ENCODE assay signal across 7 mouse cellular contexts in the genomic region with DNA sequence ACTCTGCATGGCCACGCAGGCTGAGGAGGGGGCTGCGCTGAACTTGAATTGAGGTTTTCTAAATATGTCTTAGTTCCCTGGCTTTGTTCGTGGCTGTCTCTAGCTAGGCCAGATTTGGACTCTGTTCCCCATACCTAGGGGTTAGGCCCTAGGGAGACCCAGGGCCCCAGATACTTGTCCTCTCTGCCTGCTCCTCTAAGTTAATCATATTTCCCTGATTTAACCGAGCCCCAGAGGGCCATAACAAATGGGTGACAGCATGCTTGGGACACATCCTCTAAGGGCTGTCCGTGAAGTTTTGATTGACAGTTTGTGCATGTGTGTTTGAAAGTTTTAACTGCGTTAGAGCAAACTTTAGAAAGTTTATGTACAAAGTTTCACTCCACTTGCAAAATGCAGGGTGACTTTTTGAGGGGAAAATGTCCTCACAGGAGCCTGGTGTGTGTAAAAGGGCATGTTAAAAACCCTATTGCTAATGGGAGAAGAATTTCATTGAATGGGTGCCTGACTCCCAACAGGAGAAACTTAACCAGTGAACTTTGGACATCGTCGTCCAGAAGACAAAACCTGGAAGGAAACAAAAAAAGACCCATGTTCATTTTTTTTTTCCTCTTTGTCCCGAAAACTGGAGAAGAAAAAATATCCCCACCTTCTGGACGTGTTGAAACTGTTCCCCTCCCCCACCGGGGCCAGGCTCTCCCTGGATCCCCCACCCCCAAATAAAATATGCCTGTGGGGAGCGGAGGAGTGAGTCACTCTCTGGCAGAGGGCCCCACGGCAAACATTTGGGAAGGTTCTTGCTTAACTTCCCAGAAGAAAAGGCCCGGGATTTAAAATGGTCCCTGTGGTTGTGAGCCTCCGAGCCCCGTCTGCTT. TPM values are rescaled to one million over a fixed set of nuclear protein-coding genes. Genes with fewer than 3 reads are reported as not detected.
A peak's percentile ranks its signal among the peaks of the same experiment; 100 is the strongest.
DNase-seq lines count a peak whose midpoint lies in the region; ATAC-seq and TF ChIP-seq lines count a peak whose summit lies in the region.

No protein-coding gene starts in this region.

- peak overlapping the region; percentile 97 for H3ac ChIP-seq in C2C12 (ENCODE audit: control insufficient read depth, insufficient read length, low read depth)

- no peak for TF ChIP-seq CTCF in C2C12 (IDR thresholded peaks at IDR 0.05; ENCODE audit: control insufficient read depth, insufficient read depth, insufficient read length)
- no peak for TF ChIP-seq CTCF in liver, adult 2 months (IDR thresholded peaks at IDR 0.05; ENCODE audit: low read depth, low read length)

- WGBS in forebrain, embryonic 16.5 days: 2% methylated on average over 16 of the region's 16 CpGs
- 8% methylated on average over 16 of the region's 16 CpGs for WGBS in hindbrain, embryonic 12.5 days
- 6% methylated on average over 16 of the region's 16 CpGs for WGBS in liver, adult 2 months
- WGBS in neural tube, embryonic 13.5 days: 12% methylated on average over 16 of the region's 16 CpGs

- H3K79me3 ChIP-seq in C2C12 (ENCODE audit: low read depth): peaks cover 49% of the 10 kb centered on the region

- peak; percentile 13; the same call in 1 of the 2 replicates for ATAC-seq in forebrain, embryonic 16.5 days
- peak; percentile 29; the same call in 1 of the 2 replicates for ATAC-seq in hindbrain, embryonic 12.5 days (ENCODE audit: low FRiP score)
- peak; percentile 12; the same call in 1 of the 2 replicates for ATAC-seq in neural tube, embryonic 13.5 days (ENCODE audit: low read depth)

- H3K9ac ChIP-seq in forebrain, embryonic 16.5 days (replicated peaks; ENCODE audit: low read depth, low read length): peak overlapping the region; percentile 92
- H3K9ac ChIP-seq in hindbrain, embryonic 12.5 days: peak overlapping the region; percentile 83
- peak overlapping the region; percentile 97 for H3K9ac ChIP-seq in liver, adult 2 months (ENCODE audit: low read depth, low read length)
- peak overlapping the region; percentile 91 for H3K9ac ChIP-seq in neural tube, embryonic 13.5 days

- no peak for TF ChIP-seq POLR2A in liver, adult 2 months (IDR thresholded peaks at IDR 0.05; ENCODE audit: extremely low read depth, insufficient read depth, low read length)

- H3K36me3 ChIP-seq in C2C12 (ENCODE audit: control insufficient read depth, insufficient read depth): peaks cover 14% of the 10 kb centered on the region
- H3K36me3 ChIP-seq in forebrain, embryonic 16.5 days (ENCODE audit: control insufficient read depth, insufficient read depth): no peaks in the 10 kb centered on the region
- H3K36me3 ChIP-seq in hindbrain, embryonic 12.5 days: no peaks in the 10 kb centered on the region
- no peaks in the 10 kb centered on the region for H3K36me3 ChIP-seq in liver, adult 2 months (ENCODE audit: control insufficient read depth, insufficient read depth, low read length)
- no peaks in the 10 kb centered on the region for H3K36me3 ChIP-seq in neural tube, embryonic 13.5 days

- peaks cover 34% of the 10 kb centered on the region for H3K4me1 ChIP-seq in forebrain, embryonic 16.5 days (replicated peaks; ENCODE audit: control insufficient read depth, insufficient read depth, low read length)
- H3K4me1 ChIP-seq in hindbrain, embryonic 12.5 days: peaks cover 32% of the 10 kb centered on the region
- H3K4me1 ChIP-seq in liver, adult 2 months (ENCODE audit: control insufficient read depth, insufficient read depth, low read length): peaks cover 23% of the 10 kb centered on the region
- H3K4me1 ChIP-seq in neural tube, embryonic 13.5 days (replicated peaks): peaks cover 57% of the 10 kb centered on the region

- peak; percentile 93 for DNase-seq in Muller cell, postnatal 12 days (ENCODE audit: inconsistent ontology term)
- DNase-seq in liver, adult 2 months (ENCODE audit: extremely low read depth, low read depth, low spot score): peak; percentile 79
- no peak for DNase-seq in frontal cortex, postnatal 14 days (ENCODE audit: low spot score in 2 of 2)

- H3K9me3 ChIP-seq in forebrain, embryonic 16.5 days (ENCODE audit: control insufficient read depth, low read length): no peaks in the 10 kb centered on the region
- H3K9me3 ChIP-seq in hindbrain, embryonic 12.5 days (replicated peaks): no peaks in the 10 kb centered on the region
- no peaks in the 10 kb centered on the region for H3K9me3 ChIP-seq in neural tube, embryonic 13.5 days

- H3K27me3 ChIP-seq in C2C12 (ENCODE audit: control insufficient read depth, insufficient read depth, insufficient read length): no peaks in the 10 kb centered on the region
- H3K27me3 ChIP-seq in forebrain, embryonic 16.5 days (replicated peaks; ENCODE audit: control insufficient read depth, insufficient read depth, low read length): no peaks in the 10 kb centered on the region
- H3K27me3 ChIP-seq in hindbrain, embryonic 12.5 days: peaks cover 4% of the 10 kb centered on the region; the same call in 1 of the 2 replicates
- H3K27me3 ChIP-seq in liver, adult 2 months (ENCODE audit: control insufficient read depth, insufficient read depth, low read length): no peaks in the 10 kb centered on the region
- no peaks in the 10 kb centered on the region; the same call in 1 of the 2 replicates for H3K27me3 ChIP-seq in neural tube, embryonic 13.5 days

- peak overlapping the region; percentile 79 for H3K27ac ChIP-seq in forebrain, embryonic 16.5 days (ENCODE audit: low read length)
- H3K27ac ChIP-seq in hindbrain, embryonic 12.5 days: peak overlapping the region; percentile 66; the same call in 1 of the 2 replicates
- peak overlapping the region; percentile 94 for H3K27ac ChIP-seq in liver, adult 2 months (replicated peaks; ENCODE audit: insufficient read depth, low read depth, low read length)
- peak overlapping the region; percentile 85 for H3K27ac ChIP-seq in neural tube, embryonic 13.5 days (replicated peaks)

- H3K4me2 ChIP-seq in forebrain, embryonic 16.5 days (ENCODE audit: low read length): peak overlapping the region; percentile 60
- H3K4me2 ChIP-seq in hindbrain, embryonic 12.5 days (replicated peaks): peak overlapping the region; percentile 77
- peak overlapping the region; percentile 75 for H3K4me2 ChIP-seq in neural tube, embryonic 13.5 days

- H3K4me3 ChIP-seq in C2C12 (ENCODE audit: insufficient read depth, poor library complexity, severe bottlenecking): peak overlapping the region; percentile 75
- peak overlapping the region; percentile 63 for H3K4me3 ChIP-seq in forebrain, embryonic 16.5 days (replicated peaks; ENCODE audit: low read length)
- peak overlapping the region; percentile 83 for H3K4me3 ChIP-seq in hindbrain, embryonic 12.5 days
- peak overlapping the region; percentile 69 for H3K4me3 ChIP-seq in liver, adult 2 months (ENCODE audit: insufficient read depth, low read depth, low read length)
- H3K4me3 ChIP-seq in neural tube, embryonic 13.5 days: peak overlapping the region; percentile 84

- peaks cover 57% of the 10 kb centered on the region for H3K79me2 ChIP-seq in C2C12 (ENCODE audit: control insufficient read depth, insufficient read depth)
- peaks cover 35% of the 10 kb centered on the region; the same call in 1 of the 2 replicates for H3K79me2 ChIP-seq in liver, adult 2 months (ENCODE audit: control insufficient read depth, insufficient read depth, low read length)

TF ChIP-seq in C2C12, 6 proteins besides CTCF, POLR2A, EP300 and RAD21:
- TF ChIP-seq USF1 (IDR thresholded peaks at IDR 0.05; ENCODE audit: low read depth): no peak
- TF ChIP-seq FOSL1 (IDR thresholded peaks at IDR 0.05; ENCODE audit: insufficient read depth, low read length, poor library complexity, severe bottlenecking): peak; percentile 28
- no peak for TF ChIP-seq MYOD1 (IDR thresholded peaks at IDR 0.05; ENCODE audit: control insufficient read depth, insufficient read length, low read depth)
- TF ChIP-seq MAX (IDR thresholded peaks at IDR 0.05): no peak
- peak; percentile 92 for TF ChIP-seq CEBPB (IDR thresholded peaks at IDR 0.05; ENCODE audit: low read depth)

RNA-seq across cellular contexts. Expression of a gene that starts 1.1 kb away (rescaled TPM):
- 27.9 TPM for polyA plus RNA-seq in C2C12 (2012; fragmentation: generic; extraction: Trizol)
- 87.6 and 105 TPM in 2 replicates for polyA plus RNA-seq in forebrain, embryonic 16.5 days (2015; fragmentation: Nextera tagmentation; extraction: Ambion mirVana)
- 85.7 and 94.8 TPM in 2 replicates for polyA plus RNA-seq in hindbrain, embryonic 12.5 days (2016; fragmentation: Nextera tagmentation; extraction: Ambion mirVana)
- 13.6 and 17.1 TPM in 2 replicates for total RNA-seq in liver, adult 2 months (2014; rRNA removed)
- polyA plus RNA-seq in liver, adult 2 months (2012; rRNA removed): 51.0 and 58.8 TPM in 2 replicates
- polyA plus RNA-seq in neural tube, embryonic 13.5 days (2015; fragmentation: Nextera tagmentation; extraction: Ambion mirVana): 58.8 and 60.5 TPM in 2 replicates

Comparison
In these comparisons a context has a peak if more than half of its experiments do, and no peak if none do; other contexts are left out.
1. DNase-seq: peak in Muller cell, postnatal 12 days (single experiment) and liver, adult 2 months (single experiment); none in frontal cortex, postnatal 14 days (0 of 2).
2. Peak in every context shown above with its lines, with median percentiles within 50 percentile points of each other: H3K4me3 ChIP-seq, ATAC-seq, H3K27ac ChIP-seq, H3K4me2 ChIP-seq and H3K9ac ChIP-seq.